Comparison of ENCODE assay signal across 20 mouse cellular contexts in genomic region chr10:93812098-93812497, GRCm38 (mm10). TPM values are rescaled to one million over a fixed set of nuclear protein-coding genes. Genes with fewer than 3 reads are reported as not detected.
"Had no signal": no experiment of that assay in that cellular context is flagged by ENCODE, and none has a peak within 500 bp of the region (broad histone marks: within the 10 kb centered on the region; RNA-seq: fewer than 3 reads in every experiment).

No protein-coding gene starts in this region.

- H3K27ac ChIP-seq: liver, embryonic 12.5 days; liver, embryonic 14.5 days; lung, embryonic 15.5 days; midbrain, embryonic 10.5 days; midbrain, embryonic 12.5 days; neural tube, embryonic 13.5 days; neural tube, embryonic 15.5 days had no signal

- H3K9ac ChIP-seq: liver, embryonic 12.5 days; liver, embryonic 14.5 days; lung, embryonic 15.5 days; midbrain, embryonic 12.5 days; neural tube, embryonic 15.5 days had no signal

- H3K4me2 ChIP-seq: midbrain, embryonic 12.5 days had no signal

- DNase-seq: midbrain, embryonic 14.5 days; retina, postnatal 1 day; right cerebral cortex, adult 18-20 months; right cerebral cortex, postnatal 25 days; right cerebral cortex, postnatal 4 days; spleen, adult 18-20 months; thymus, adult 18-20 months; thymus, postnatal 14 days; thymus, postnatal 36 days had no signal

- H3K4me1 ChIP-seq: midbrain, embryonic 12.5 days; neural tube, embryonic 13.5 days had no signal

- H3K27me3 ChIP-seq: midbrain, embryonic 12.5 days; neural tube, embryonic 13.5 days; neural tube, embryonic 15.5 days had no signal

- ATAC-seq: liver, embryonic 12.5 days; midbrain, embryonic 16.5 days had no signal

- H3K9me3 ChIP-seq: liver, embryonic 12.5 days; lung, embryonic 15.5 days; midbrain, embryonic 10.5 days; midbrain, embryonic 12.5 days; neural tube, embryonic 13.5 days; neural tube, embryonic 15.5 days had no signal

- H3K4me3 ChIP-seq: liver, embryonic 12.5 days; lung, embryonic 15.5 days; midbrain, embryonic 10.5 days; midbrain, embryonic 12.5 days; neural tube, embryonic 13.5 days; neural tube, embryonic 15.5 days had no signal

- H3K36me3 ChIP-seq: liver, embryonic 12.5 days; lung, embryonic 15.5 days; midbrain, embryonic 10.5 days; midbrain, embryonic 12.5 days; neural tube, embryonic 13.5 days; neural tube, embryonic 15.5 days had no signal

RNA-seq across cellular contexts. Expression of gene Usp44, which starts 19.3 kb away (rescaled TPM):
- total RNA-seq: liver, adult 2 months; megakaryocyte, adult 5-6 weeks; megakaryocyte-erythroid progenitor cell, adult 5-6 weeks had no signal
- polyA plus RNA-seq: liver, adult 2 months had no signal
